Mouse (Mus musculus): ENCODE results near the gene Ear6. TPM values are rescaled to one million over a fixed set of nuclear protein-coding genes. Genes with fewer than 3 reads are reported as not detected.
A peak's percentile ranks its signal among the peaks of the same experiment; 100 is the strongest.
"Not testable (repeated sequence)": the region's sequence is repeated elsewhere in the genome, so short reads cannot be mapped to it uniquely, and the experiment has no call there.

Ear6 gene
- polyA plus RNA-seq (2015; fragmentation: Nextera tagmentation; extraction: Ambion mirVana) = not detected in 2 replicates

DNA sequence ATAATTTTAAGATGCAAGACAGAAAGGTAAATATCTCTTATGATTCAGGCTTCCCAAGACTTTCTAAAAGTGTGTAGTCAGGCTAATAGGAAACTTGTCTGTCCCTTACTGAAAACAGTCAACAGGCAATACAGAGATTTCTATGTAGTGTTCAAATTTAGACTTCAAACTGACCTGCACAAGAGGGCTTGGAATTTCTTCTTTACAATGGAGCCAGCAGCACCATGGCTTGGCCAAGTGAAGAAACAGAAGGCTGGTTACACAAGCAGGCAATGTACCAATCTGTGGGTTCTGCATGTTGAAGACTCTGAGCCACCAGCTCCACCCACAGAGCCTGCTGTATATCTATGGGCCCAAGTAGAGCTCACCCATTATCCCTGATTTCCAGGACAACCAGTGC is at the start of gene Ear6:
Ear6 (plus strand) TSS at position 301 of the 400 bp plus-strand sequence.
- H3K9ac ChIP-seq (ENCODE audit: low read depth, low read length) = no peak within 1 kb of the TSS
- H3K4me2 ChIP-seq (replicated peaks; ENCODE audit: low read depth) = no peak within 1 kb of the TSS
- no peak within 1 kb of the TSS for H3K4me3 ChIP-seq (ENCODE audit: low read depth, low read length)
- H3K36me3 ChIP-seq (ENCODE audit: control insufficient read depth, insufficient read depth) = no peaks in the 10 kb centered on the region
- no peaks in the 10 kb centered on the region for H3K9me3 ChIP-seq (ENCODE audit: control insufficient read depth)
- no peaks in the 10 kb centered on the region for H3K4me1 ChIP-seq (replicated peaks; ENCODE audit: control insufficient read depth, insufficient read depth, low read length)
- no peaks in the 10 kb centered on the region for H3K27me3 ChIP-seq (replicated peaks; ENCODE audit: control insufficient read depth, insufficient read depth, low read length)
- ATAC-seq = no peak
- no peak for TF ChIP-seq CTCF (IDR thresholded peaks at IDR 0.05; ENCODE audit: low read depth)
- H3K27ac ChIP-seq (ENCODE audit: low read depth, low read length) = no peak within 1 kb of the TSS

DNA sequence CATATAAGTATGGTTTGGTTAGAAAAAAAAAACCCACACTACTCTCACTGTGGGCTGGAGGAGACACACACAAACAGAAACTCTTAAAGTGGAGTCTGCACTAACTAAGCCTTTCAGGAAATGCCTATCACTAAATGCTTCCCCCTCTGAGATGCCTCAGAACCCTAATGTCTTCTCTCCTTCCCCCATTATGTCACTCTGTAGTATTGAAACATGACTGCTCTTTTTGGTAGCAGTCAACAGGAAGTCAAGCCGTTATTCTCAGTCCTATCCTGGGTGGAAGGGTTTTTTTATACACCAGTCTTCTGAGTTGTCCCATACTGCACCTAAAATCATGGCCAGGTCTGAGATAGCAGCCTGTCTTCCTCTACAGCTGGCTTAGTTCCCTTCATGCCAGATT is 26.9 kb upstream of the Ear6 start:
- no peak overlapping the region for H3K4me3 ChIP-seq (ENCODE audit: low read depth, low read length)
- TF ChIP-seq CTCF (IDR thresholded peaks at IDR 0.05; ENCODE audit: low read depth) = no peak
- no peaks in the 10 kb centered on the region for H3K27me3 ChIP-seq (replicated peaks; ENCODE audit: control insufficient read depth, insufficient read depth, low read length)
- H3K4me1 ChIP-seq (replicated peaks; ENCODE audit: control insufficient read depth, insufficient read depth, low read length) = no peaks in the 10 kb centered on the region
- H3K36me3 ChIP-seq (ENCODE audit: control insufficient read depth, insufficient read depth) = no peaks in the 10 kb centered on the region
- H3K9ac ChIP-seq (ENCODE audit: low read depth, low read length) = no peak overlapping the region
- ATAC-seq = no peak
- no peak overlapping the region for H3K27ac ChIP-seq (ENCODE audit: low read depth, low read length)
- no peak overlapping the region for H3K4me2 ChIP-seq (replicated peaks; ENCODE audit: low read depth)
- WGBS = 59% methylated on average over 1 of the region's 1 CpGs
- no peaks in the 10 kb centered on the region for H3K9me3 ChIP-seq (ENCODE audit: control insufficient read depth)

DNA sequence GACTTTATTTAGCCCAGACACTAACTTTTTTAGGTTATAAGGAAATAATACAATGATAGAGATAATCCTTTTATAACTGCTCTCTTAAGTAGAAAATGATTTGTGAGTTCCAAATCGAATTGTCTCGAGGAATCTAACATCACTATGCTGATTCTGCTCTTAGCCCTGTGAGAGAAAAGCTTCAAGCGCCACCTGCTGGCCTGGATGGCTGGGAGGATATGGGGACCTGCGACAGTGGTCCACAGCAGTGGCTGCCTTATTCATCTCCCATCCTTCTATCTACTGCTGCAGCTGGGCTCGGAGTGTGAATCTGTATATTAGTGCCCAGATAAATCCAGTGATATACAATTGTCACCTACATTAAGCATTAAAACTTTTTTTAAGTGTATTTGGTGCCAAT is 25.7 kb upstream of the Ear6 start:
- ATAC-seq; H3K27me3 ChIP-seq (replicated peaks; ENCODE audit: control insufficient read depth, insufficient read depth, low read length); H3K4me1 ChIP-seq (replicated peaks; ENCODE audit: control insufficient read depth, insufficient read depth, low read length); H3K36me3 ChIP-seq (ENCODE audit: control insufficient read depth, insufficient read depth); H3K4me2 ChIP-seq (replicated peaks; ENCODE audit: low read depth); H3K27ac ChIP-seq (ENCODE audit: low read depth, low read length); H3K9ac ChIP-seq (ENCODE audit: low read depth, low read length); H3K9me3 ChIP-seq (ENCODE audit: control insufficient read depth); H3K4me3 ChIP-seq (ENCODE audit: low read depth, low read length): not testable (repeated sequence)
- WGBS = 22% methylated on average over 5 of the region's 5 CpGs
- peak; percentile 70 for TF ChIP-seq CTCF (IDR thresholded peaks at IDR 0.05; ENCODE audit: low read depth)

DNA sequence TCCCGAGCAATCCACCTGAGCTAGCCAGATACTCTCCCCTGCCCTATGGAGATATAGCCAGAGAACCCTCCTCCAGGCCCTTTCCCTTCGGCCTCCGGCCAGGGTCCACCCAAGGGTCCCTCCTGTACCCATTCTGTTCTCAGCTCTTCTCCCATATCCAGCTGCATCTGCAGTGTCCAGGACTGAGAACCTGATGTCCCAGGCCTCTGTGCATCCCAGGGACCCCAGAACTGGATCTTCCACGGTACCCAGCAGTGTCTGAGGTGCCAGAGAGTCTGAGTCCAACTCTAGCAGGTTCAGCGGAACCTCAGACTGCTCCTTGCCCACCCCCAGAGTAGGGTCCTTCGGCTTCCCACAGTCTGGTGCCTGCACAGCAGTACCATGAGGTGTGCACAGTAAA is 24.3 kb upstream of the Ear6 start:
- Histone ChIP-seq H3K4me3 (ENCODE audit: low read depth, low read length) (no peak overlapping the region), H3K4me2 (replicated peaks; ENCODE audit: low read depth) (no peak overlapping the region), H3K9me3 (ENCODE audit: control insufficient read depth) (no peaks in the 10 kb centered on the region), H3K36me3 (ENCODE audit: control insufficient read depth, insufficient read depth) (no peaks in the 10 kb centered on the region), H3K27ac (ENCODE audit: low read depth, low read length) (no peak overlapping the region), H3K9ac (ENCODE audit: low read depth, low read length) (no peak overlapping the region), H3K4me1 (replicated peaks; ENCODE audit: control insufficient read depth, insufficient read depth, low read length) (no peaks in the 10 kb centered on the region), H3K27me3 (replicated peaks; ENCODE audit: control insufficient read depth, insufficient read depth, low read length) (no peaks in the 10 kb centered on the region)
- no peak for ATAC-seq
- TF ChIP-seq CTCF (IDR thresholded peaks at IDR 0.05; ENCODE audit: low read depth) = no peak
- WGBS = 81% methylated on average over 6 of the region's 6 CpGs

DNA sequence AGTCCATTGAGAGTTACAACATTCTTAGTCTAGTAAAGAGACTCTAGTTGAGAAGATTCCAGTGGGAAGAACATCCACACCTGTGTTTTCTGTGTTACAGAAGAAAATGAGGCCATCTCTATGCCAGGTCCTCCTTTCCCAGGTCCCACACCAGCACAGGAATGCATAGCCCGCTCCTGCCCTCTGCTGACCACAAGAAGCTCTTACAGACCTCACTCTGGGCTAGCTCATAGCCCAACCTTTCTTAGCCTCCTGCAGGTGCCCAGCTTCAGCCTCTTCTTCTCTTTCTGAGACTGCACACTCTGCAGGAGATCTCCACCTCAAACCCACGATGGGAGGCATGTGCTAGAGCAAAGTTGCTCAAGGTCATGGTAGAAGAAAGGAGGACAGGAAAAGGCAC is 15.0 kb upstream of the Ear6 start:
- H3K9me3 ChIP-seq (ENCODE audit: control insufficient read depth); H3K27me3 ChIP-seq (replicated peaks; ENCODE audit: control insufficient read depth, insufficient read depth, low read length); H3K4me3 ChIP-seq (ENCODE audit: low read depth, low read length); H3K27ac ChIP-seq (ENCODE audit: low read depth, low read length); ATAC-seq; H3K4me2 ChIP-seq (replicated peaks; ENCODE audit: low read depth); H3K4me1 ChIP-seq (replicated peaks; ENCODE audit: control insufficient read depth, insufficient read depth, low read length); H3K36me3 ChIP-seq (ENCODE audit: control insufficient read depth, insufficient read depth); H3K9ac ChIP-seq (ENCODE audit: low read depth, low read length): not testable (repeated sequence)
- TF ChIP-seq CTCF (IDR thresholded peaks at IDR 0.05; ENCODE audit: low read depth) = peak; percentile 59
- 15% methylated on average over 2 of the region's 2 CpGs for WGBS

DNA sequence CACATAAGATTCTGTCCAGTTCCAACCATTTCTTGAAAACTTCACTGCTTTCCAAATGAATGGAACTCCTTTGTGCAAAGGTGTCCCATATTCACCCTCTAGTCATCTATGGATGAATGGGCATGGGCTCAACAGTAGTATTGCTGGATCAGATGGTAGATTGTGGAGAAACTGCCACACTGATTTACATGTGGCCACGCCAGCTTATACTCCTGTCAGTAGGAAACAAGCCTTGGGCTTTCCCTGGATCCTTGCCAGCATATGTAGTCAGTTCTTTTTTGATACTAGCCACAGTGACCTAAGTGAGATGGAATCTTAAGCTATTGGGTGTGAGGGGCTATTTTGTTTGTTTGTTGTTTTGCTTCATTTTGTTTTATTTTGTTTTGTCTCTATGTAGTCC is 11.2 kb upstream of the Ear6 start:
- Histone ChIP-seq H3K4me2 (replicated peaks; ENCODE audit: low read depth) (no peak overlapping the region), H3K9ac (ENCODE audit: low read depth, low read length) (no peak overlapping the region), H3K36me3 (ENCODE audit: control insufficient read depth, insufficient read depth) (no peaks in the 10 kb centered on the region), H3K27me3 (replicated peaks; ENCODE audit: control insufficient read depth, insufficient read depth, low read length) (no peaks in the 10 kb centered on the region), H3K9me3 (ENCODE audit: control insufficient read depth) (no peaks in the 10 kb centered on the region), H3K4me1 (replicated peaks; ENCODE audit: control insufficient read depth, insufficient read depth, low read length) (no peaks in the 10 kb centered on the region), H3K4me3 (ENCODE audit: low read depth, low read length) (no peak overlapping the region), H3K27ac (ENCODE audit: low read depth, low read length) (no peak overlapping the region)
- no peak for TF ChIP-seq CTCF (IDR thresholded peaks at IDR 0.05; ENCODE audit: low read depth)
- no peak for ATAC-seq
- 68% methylated on average over 1 of the region's 1 CpGs for WGBS

DNA sequence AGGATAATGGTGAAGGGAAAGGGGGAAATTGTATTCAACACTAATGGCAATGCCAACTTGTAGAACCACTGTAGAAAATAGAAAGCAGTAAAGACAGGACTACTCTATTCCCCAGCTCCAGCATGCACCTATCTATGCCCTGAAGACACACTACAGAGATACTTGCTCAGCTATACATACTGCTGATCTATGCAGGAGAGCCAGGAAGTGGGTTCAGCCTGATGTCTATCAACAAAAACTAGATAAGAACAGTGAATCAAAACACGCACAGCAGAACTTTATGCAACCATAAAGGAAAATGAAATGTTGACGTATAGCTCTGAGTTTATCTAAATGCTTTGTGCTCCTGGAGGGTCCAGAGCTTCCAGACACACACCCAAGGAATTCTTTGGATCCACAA is 10.7 kb upstream of the Ear6 start:
- no peak for ATAC-seq
- H3K27ac ChIP-seq (ENCODE audit: low read depth, low read length) = no peak overlapping the region
- no peaks in the 10 kb centered on the region for H3K27me3 ChIP-seq (replicated peaks; ENCODE audit: control insufficient read depth, insufficient read depth, low read length)
- no peaks in the 10 kb centered on the region for H3K4me1 ChIP-seq (replicated peaks; ENCODE audit: control insufficient read depth, insufficient read depth, low read length)
- no peaks in the 10 kb centered on the region for H3K9me3 ChIP-seq (ENCODE audit: control insufficient read depth)
- TF ChIP-seq CTCF (IDR thresholded peaks at IDR 0.05; ENCODE audit: low read depth) = no peak
- no peak overlapping the region for H3K4me3 ChIP-seq (ENCODE audit: low read depth, low read length)
- H3K36me3 ChIP-seq (ENCODE audit: control insufficient read depth, insufficient read depth) = no peaks in the 10 kb centered on the region
- H3K9ac ChIP-seq (ENCODE audit: low read depth, low read length) = no peak overlapping the region
- H3K4me2 ChIP-seq (replicated peaks; ENCODE audit: low read depth) = no peak overlapping the region
- 67% methylated on average over 2 of the region's 2 CpGs for WGBS
